8 mouse cellular contexts compared by ENCODE assay signal in the genomic region with DNA sequence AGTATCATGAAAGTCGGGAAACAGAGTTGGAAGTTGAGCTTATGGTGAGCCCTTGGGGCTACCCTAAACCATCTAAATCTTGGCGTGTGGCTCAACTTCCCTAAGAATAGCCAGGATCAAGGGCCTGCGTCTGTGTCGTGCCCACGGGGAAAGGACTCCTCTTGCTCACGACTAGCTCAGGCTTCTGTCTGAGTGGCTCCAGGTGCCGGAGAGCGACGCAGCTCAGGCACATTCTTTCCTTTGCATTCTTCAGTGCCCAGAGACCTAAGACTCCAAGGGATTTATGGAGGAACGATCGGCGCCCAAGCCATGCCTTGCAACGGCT. TPM values are rescaled to one million over a fixed set of nuclear protein-coding genes. Genes with fewer than 3 reads are reported as not detected.
DNase-seq lines count a peak whose midpoint lies in the region; ATAC-seq and TF ChIP-seq lines count a peak whose summit lies in the region.

No protein-coding gene starts in this region.

- peak overlapping the region; percentile 56 for H3K4me2 ChIP-seq in forebrain, postnatal 0 days (ENCODE audit: low read depth)

- peak overlapping the region; percentile 91 for H3K9ac ChIP-seq in forebrain, postnatal 0 days

- H3K27me3 ChIP-seq in forebrain, postnatal 0 days (ENCODE audit: insufficient read depth, low read length): no peaks in the 10 kb centered on the region

- no peaks in the 10 kb centered on the region for H3K36me3 ChIP-seq in forebrain, postnatal 0 days (ENCODE audit: insufficient read depth)

- peaks cover 5% of the 10 kb centered on the region for H3K4me1 ChIP-seq in forebrain, postnatal 0 days (ENCODE audit: insufficient read depth)

- no peaks in the 10 kb centered on the region for H3K9me3 ChIP-seq in forebrain, postnatal 0 days (ENCODE audit: low read length)

- TF ChIP-seq CTCF in forebrain, postnatal 0 days (IDR thresholded peaks at IDR 0.05; ENCODE audit: low read depth): no peak

- peak overlapping the region; percentile 97 for H3K4me3 ChIP-seq in forebrain, postnatal 0 days (ENCODE audit: low read depth, low read length)

- peak; percentile 51 for ATAC-seq in frontal cortex, adult (ENCODE audit: low TSS enrichment)
- ATAC-seq in CD4-positive, CD25-positive, alpha-beta regulatory T cell, adult 4 months: peak; percentile 39
- ATAC-seq in forebrain, postnatal 0 days: peak; percentile 24
- ATAC-seq in megakaryocyte, adult 5-6 weeks (ENCODE audit: poor library complexity, severe bottlenecking): peak; percentile 14

- DNase-seq in frontal cortex, postnatal 10 days (ENCODE audit: low spot score in 2 of 2): no peak
- no peak for DNase-seq in forebrain, postnatal 0 days
- no peak for DNase-seq in right cerebral cortex, adult 2 months (ENCODE audit: low spot score in 2 of 2)
- no peak for DNase-seq in adrenal gland, postnatal 4 days (ENCODE audit: low spot score in 2 of 2)
- DNase-seq in right cerebral cortex, postnatal 4 days: no peak

- peak overlapping the region; percentile 99 for H3K27ac ChIP-seq in forebrain, postnatal 0 days (ENCODE audit: low read depth, low read length)

- WGBS in forebrain, postnatal 0 days: under 1% methylated on average over 13 of the region's 13 CpGs

RNA-seq across cellular contexts. Expression of a gene that starts 0.7 kb away (rescaled TPM):
- polyA plus RNA-seq in CD4-positive, CD25-positive, alpha-beta regulatory T cell, adult 4 months (2017; shearing (Covaris generic)): 10 to 100 TPM; 21.9 to 25.3 TPM
- total RNA-seq in forebrain, postnatal 0 days (2014; rRNA removed): 81.0 and 82.6 TPM in 2 replicates
- 20.1 and 26.0 TPM in 2 replicates for polyA plus RNA-seq in forebrain, postnatal 0 days (2015; fragmentation: Nextera tagmentation; extraction: Ambion mirVana)
- total RNA-seq in megakaryocyte, adult 5-6 weeks (2015): 10.6 and 12.8 TPM in 2 replicates
- 14.8 and 15.7 TPM in 2 replicates for total RNA-seq in megakaryocyte, adult 5-6 weeks (2017)
- 10 to 100 TPM; 93.3 to 97.1 TPM for total RNA-seq in adrenal gland, postnatal 4 days (2021)
